Mouse (Mus musculus) naive thymus-derived CD4-positive, alpha-beta T cell, adult 2 months (primary cell): ENCODE measurements around the gene Cyba.

Source experiments
- DNase-seq: peaks from one replicate; pipeline ENCODE4 v3.0.0-alpha.2; 2011; ENCODE audit warnings: low read depth

Cyba gene

DNA sequence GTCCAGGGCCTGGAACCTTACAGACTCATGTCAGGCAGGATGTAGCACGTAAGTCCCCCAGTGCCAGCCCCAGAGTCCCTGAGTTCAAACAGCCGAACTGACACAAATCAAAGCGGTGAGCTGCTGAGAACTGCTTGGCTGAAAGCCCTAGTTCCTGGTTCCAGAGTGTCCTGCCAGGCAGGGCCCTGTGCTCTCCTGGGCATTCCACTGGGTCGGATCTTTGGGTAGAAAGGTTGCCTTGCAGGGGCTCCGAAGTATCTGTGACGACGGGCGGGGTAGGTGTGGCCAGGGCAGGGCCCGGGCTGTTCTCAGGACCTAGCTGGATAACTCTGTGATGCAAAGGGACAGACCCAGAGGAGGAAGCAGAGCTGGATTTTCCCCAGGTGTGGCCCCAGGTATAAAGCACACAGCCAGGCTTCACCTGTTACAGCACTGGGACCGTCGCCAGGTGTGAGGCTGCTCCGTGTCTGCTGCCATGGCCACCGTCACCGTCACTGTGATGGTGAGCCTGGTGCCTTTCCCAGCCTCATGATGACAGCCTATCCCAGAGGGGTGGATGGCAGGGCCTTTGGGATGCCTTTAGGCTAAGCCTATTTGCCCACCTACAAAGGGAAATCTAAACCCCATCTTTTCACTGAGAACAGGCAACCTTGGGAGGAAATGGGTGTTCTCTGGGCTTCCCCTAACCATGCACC lies 11.2 kb downstream of the Cyba start, which contains the start of gene Il17c:
TSS of gene Il17c (plus strand) at position 645 of the 695 bp plus-strand sequence.
- DNase-seq, result no peak

DNA sequence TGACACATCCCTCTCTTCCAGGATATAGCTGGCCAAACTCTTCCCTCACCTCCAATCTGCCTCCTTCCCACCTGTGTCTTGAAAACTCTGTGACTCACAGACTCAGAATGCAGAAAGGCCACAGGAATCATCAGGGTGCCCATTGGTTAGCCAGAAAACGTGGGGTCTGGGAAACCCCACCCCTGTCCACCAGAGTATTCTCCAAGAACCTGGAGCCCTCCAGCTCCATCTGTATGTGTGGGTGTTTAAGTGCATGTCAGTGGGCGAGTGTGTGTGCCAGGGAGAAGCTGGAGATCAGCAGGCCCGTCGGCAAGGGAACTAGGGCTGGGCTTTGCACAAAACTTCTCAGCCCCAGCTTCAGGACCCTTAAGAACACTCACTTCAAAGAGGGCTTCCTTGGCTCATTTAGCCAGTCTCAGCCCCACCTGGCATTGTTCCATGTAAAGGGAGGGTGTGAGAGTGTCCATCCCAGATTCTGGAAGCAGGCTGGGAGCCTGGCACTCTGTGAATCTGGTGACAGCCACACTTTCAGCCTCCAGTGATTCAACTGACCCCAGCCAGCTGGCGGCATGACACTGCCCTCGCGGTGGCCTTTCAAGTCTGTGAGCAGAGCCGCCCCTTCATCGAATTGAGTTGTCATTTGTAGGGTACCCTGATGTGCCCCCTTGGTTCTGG lies 12.7 kb downstream of the Cyba start:
- no peak for DNase-seq

- no peak for DNase-seq
Measured at GRCm38 (mm10) chr8:122415554-122415953, 17.2 kb downstream of the Cyba start.

GRCm38 (mm10) chr8:122414311-122414710 lies 18.4 kb downstream of the Cyba start:
- no peak for DNase-seq

GRCm38 (mm10) chr8:122407678-122408077 lies 25.1 kb downstream of the Cyba start:
- no peak for DNase-seq

GRCm38 (mm10) chr8:122405146-122405805 lies 27.5 kb downstream of the Cyba start:
- DNase-seq, result no peak

GRCm38 (mm10) chr8:122398186-122398585 lies 34.5 kb downstream of the Cyba start:
- no peak for DNase-seq

- no peak for DNase-seq
Measured at GRCm38 (mm10) chr8:122395291-122395690, 37.4 kb downstream of the Cyba start.

DNA sequence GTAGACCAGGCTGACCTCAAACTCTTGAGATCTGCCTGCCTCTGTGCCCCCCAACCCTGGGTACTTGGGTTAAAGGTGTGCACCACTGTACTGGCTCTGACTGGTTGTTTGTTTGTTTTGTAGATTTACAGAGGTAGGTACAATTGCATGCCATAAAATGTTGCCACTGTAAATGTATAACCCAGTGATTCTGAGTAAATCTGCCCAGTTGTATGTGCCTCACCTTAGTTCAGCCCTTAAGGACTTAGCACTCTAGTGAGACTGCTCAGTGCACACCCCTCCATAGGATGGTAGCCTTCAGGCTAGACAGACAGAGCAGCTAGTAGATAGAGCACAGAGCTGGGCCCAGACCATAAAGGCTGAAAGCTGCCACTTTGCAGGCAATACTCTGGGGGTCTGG lies 39.0 kb downstream of the Cyba start:
- DNase-seq, result no peak

- no peak for DNase-seq
Measured at GRCm38 (mm10) chr8:122390758-122391157, 42.0 kb downstream of the Cyba start.

DNA sequence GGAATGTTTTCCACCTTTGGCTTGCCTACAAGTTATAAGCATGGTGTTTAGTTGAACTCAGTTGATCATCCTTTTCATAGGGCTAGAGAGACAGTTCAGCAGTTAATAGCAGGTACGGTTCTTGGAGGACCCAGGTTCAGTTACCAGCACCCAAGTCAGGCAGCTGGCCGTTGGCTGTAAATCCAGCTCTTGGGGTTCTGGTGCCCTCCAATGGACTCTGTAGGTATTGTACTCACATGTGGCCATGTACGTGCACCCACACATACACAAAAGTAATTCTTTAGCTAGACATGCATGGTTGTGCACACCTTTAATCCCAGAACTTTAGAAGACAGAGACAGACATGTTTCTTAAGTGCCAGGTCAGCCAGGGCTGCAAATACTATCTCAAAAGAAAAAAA lies 43.4 kb downstream of the Cyba start:
- peak; percentile 14 for DNase-seq

GRCm38 (mm10) chr8:122383039-122383438 lies 49.7 kb downstream of the Cyba start:
- no peak for DNase-seq

- peak; percentile 99 for DNase-seq
Measured at GRCm38 (mm10) chr8:122376365-122377231, 56.1 kb downstream of the Cyba start, which contains the start of gene Zc3h18. TSS of gene Zc3h18 (plus strand) at chr8:122376609.

DNA sequence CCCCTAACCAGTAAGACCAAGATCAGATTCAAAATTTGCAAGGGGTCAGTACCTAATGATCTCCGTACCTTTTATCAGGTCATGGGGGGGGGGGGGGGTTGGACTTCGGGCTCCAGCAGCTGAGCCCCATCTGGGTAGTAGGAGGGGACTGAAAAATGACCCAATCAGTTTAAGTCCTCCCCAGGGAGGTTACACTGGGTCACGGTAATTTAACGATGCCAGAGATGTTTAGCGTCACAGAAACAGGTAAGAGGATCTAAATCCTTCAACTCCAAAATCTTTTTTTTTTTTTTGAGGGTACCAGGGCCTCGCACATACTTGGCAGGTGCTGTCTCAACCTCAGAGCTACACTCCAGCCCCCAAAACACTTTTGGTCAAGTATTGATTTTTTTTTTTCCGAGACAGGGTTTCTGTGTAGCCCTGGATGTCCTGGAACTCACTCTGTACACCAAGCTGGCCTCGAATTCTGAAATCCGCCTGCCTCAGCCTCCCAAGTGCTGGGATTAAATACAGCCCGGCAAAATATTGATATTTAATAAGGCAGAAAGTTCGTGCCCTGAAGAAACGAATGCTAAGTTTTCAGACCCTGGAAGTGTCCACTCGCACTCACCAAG lies 56.9 kb downstream of the Cyba start:
- DNase-seq, result no peak

- peak; percentile 21 for DNase-seq
Measured at GRCm38 (mm10) chr8:122375320-122375719, 57.4 kb downstream of the Cyba start.
